Mouse (Mus musculus) heart, postnatal 0 days (tissue): ENCODE results near the gene Hoxa5. TPM values are rescaled to one million over a fixed set of nuclear protein-coding genes. Genes with fewer than 3 reads are reported as not detected.

Source experiments
- ATAC-seq: fragments of 200-750 bp; cut with Nextera tagmentation; 2 replicates; pipeline ENCODE4 v1.8.0; 2017; ENCODE audit warnings: low read depth, moderate number of reproducible peaks, moderate library complexity; ENCODE audit not compliant: insufficient read depth
- DNase-seq: peaks from one replicate; pipeline ENCODE4 v3.0.0-alpha.2; 2016; ENCODE audit warnings: low spot score
- H3K27ac ChIP-seq: fragments of 300-500 bp; sonication (generic); 2 replicates; pipeline ENCODE4 v1.5.1; 2014; ENCODE audit warnings: low read depth, mild to moderate bottlenecking
- H3K27me3 ChIP-seq: fragments of 300-500 bp; sonication (generic); 2 replicates; pipeline ENCODE4 v1.6.1; 2014; ENCODE audit warnings: low read length, mixed read lengths; ENCODE audit not compliant: control insufficient read depth, insufficient read depth
- H3K36me3 ChIP-seq: fragments of 300-500 bp; sonication (generic); replicated peaks from 2 replicates; pipeline ENCODE4 v1.6.1; 2014; ENCODE audit warnings: low read length, mixed read lengths; ENCODE audit not compliant: control insufficient read depth, insufficient read depth
- H3K4me1 ChIP-seq: fragments of 300-500 bp; sonication (generic); 2 replicates; pipeline ENCODE4 v1.6.1; 2014; ENCODE audit warnings: antibody characterized with exemption; ENCODE audit not compliant: control insufficient read depth, insufficient read depth
- H3K4me2 ChIP-seq: fragments of 300-500 bp; sonication (generic); 2 replicates; pipeline ENCODE4 v1.6.1; 2014; ENCODE audit warnings: low read depth, mild to moderate bottlenecking, low read length, moderate library complexity
- H3K4me3 ChIP-seq: fragments of 300-500 bp; sonication (generic); 2 replicates; pipeline ENCODE4 v1.5.1; 2014; ENCODE audit warnings: low read depth, low read length
- H3K9ac ChIP-seq: fragments of 300-500 bp; sonication (generic); replicated peaks from 2 replicates; pipeline ENCODE4 v1.6.1; 2014; ENCODE audit warnings: low read depth, low read length, mixed read lengths
- H3K9me3 ChIP-seq: fragments of 300-500 bp; sonication (generic); replicated peaks from 2 replicates; pipeline ENCODE4 v1.6.1; 2016; ENCODE audit warnings: low read length; ENCODE audit not compliant: control insufficient read depth
- CTCF ChIP-seq: IDR thresholded peaks from 2 replicates; pipeline ENCODE4 v1.5.1; 2016; ENCODE audit warnings: antibody characterized with exemption, control low read depth, low read depth
- EP300 ChIP-seq: IDR thresholded peaks from 2 replicates; pipeline ENCODE4 v1.6.1; 2016; ENCODE audit warnings: antibody characterized with exemption, low read depth
- WGBS: fragments of 180-500 bp; shearing (Covaris S2); extraction: QIAGEN DNeasy Blood & Tissue Kit; methylation state at CpG from one replicate; pipeline ENCODE4 v1.1.7; 2014; 5-methylcytosine and 5-hydroxymethylcytosine counted together
- polyA plus RNA-seq: library from polyadenylated mRNA; unstranded; fragments of >200 nt; fragmentation: Nextera tagmentation; extraction: Ambion mirVana; gene quantifications from 2 replicates; pipeline ENCODE4 v1.2.1, GENCODE M21; 2015
- total RNA-seq: library from RNA; depleted of rRNA; stranded (reverse); fragments of >200 nt; gene quantifications from 2 replicates; pipeline ENCODE4 v1.2.3, GENCODE M21; 2014; ENCODE audit warnings: low replicate concordance

Gene Hoxa5
- total and polyA plus RNA-seq, 2 experiments from 2014 or later: 0.36 to 3.5 TPM

DNA sequence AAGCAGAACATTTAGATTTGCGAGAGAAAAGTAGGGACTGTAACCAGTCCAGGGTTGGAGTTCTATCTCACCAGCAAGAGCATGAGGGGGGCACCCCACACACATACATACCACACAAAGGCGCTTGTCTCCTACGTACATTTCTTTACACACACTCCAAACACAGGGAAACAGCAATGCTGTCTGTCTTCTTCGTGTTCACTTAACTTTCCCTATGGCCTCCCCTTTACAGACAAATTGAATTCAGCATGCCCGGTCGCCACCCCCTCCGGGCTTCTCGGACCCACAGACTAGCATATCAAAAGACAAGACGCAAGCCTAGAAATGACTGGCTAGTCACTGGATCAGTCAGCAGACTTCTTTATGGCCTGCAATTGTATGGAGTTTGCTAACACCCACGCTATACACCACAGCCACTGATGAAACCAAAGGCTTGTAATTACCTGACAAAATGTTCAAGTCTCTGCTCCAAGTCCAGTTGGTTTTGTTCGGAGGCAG lies 24.1 kb downstream of the Hoxa5 start:
- no peaks in the 10 kb centered on the region for H3K4me1 ChIP-seq
- ATAC-seq (no peak), DNase-seq (no peak)
- no peak overlapping the region for H3K27ac ChIP-seq
- 12% methylated on average over 11 of the region's 11 CpGs for WGBS
- no peaks in the 10 kb centered on the region for H3K36me3 ChIP-seq
- peaks cover 99% of the 10 kb centered on the region for H3K27me3 ChIP-seq
- H3K4me2 ChIP-seq: peak overlapping the region; percentile 38; the same call in 1 of the 2 replicates
- TF ChIP-seq CTCF (no peak), EP300 (no peak)
- no peaks in the 10 kb centered on the region for H3K9me3 ChIP-seq
- H3K9ac ChIP-seq: no peak overlapping the region
- H3K4me3 ChIP-seq: no peak overlapping the region

- no peaks in the 10 kb centered on the region for H3K9me3 ChIP-seq
- H3K9ac ChIP-seq: no peak overlapping the region
- no peak for TF ChIP-seq EP300
- no peak for TF ChIP-seq CTCF
- H3K4me3 ChIP-seq: peak overlapping the region; percentile 4
- 2% methylated on average over 10 of the region's 10 CpGs for WGBS
- no peaks in the 10 kb centered on the region for H3K4me1 ChIP-seq
- no peak for DNase-seq
- ATAC-seq: no peak
- no peak overlapping the region for H3K27ac ChIP-seq
- peaks cover 99% of the 10 kb centered on the region for H3K27me3 ChIP-seq
- peak overlapping the region; percentile 38 for H3K4me2 ChIP-seq
- H3K36me3 ChIP-seq: no peaks in the 10 kb centered on the region
These were observed 24.7 kb downstream of the Hoxa5 start for GRCm38 (mm10) chr6:52179690-52180089.

GRCm38 (mm10) chr6:52178918-52179665 lies 25.3 kb downstream of the Hoxa5 start:
- WGBS: 12% methylated on average over 4 of the region's 4 CpGs
- Histone ChIP-seq H3K27ac (no peak overlapping the region), H3K27me3 (peaks cover 99% of the 10 kb centered on the region), H3K9ac (no peak overlapping the region), H3K9me3 (no peaks in the 10 kb centered on the region), H3K36me3 (no peaks in the 10 kb centered on the region), H3K4me1 (no peaks in the 10 kb centered on the region), H3K4me3 (peak overlapping the region; percentile 4), H3K4me2 (peak overlapping the region; percentile 38)
- TF ChIP-seq CTCF (no peak), EP300 (no peak)
- ATAC-seq: no peak
- DNase-seq: no peak

- ATAC-seq: no peak
- DNase-seq: no peak
- H3K4me2 ChIP-seq: peak overlapping the region; percentile 44; the same call in 1 of the 2 replicates
- H3K27ac ChIP-seq: no peak overlapping the region
- H3K36me3 ChIP-seq: no peaks in the 10 kb centered on the region
- WGBS: 7% methylated on average over 9 of the region's 9 CpGs
- no peak overlapping the region for H3K9ac ChIP-seq
- no peaks in the 10 kb centered on the region for H3K9me3 ChIP-seq
- H3K27me3 ChIP-seq: peaks cover 99% of the 10 kb centered on the region
- H3K4me1 ChIP-seq: no peaks in the 10 kb centered on the region
- TF ChIP-seq CTCF: no peak
- no peak for TF ChIP-seq EP300
- H3K4me3 ChIP-seq: no peak overlapping the region
These were observed 26.6 kb downstream of the Hoxa5 start for GRCm38 (mm10) chr6:52177806-52178205.

- DNase-seq (no peak), ATAC-seq (no peak)
- TF ChIP-seq EP300: no peak
- TF ChIP-seq CTCF: no peak
- no peaks in the 10 kb centered on the region for H3K36me3 ChIP-seq
- H3K27me3 ChIP-seq: peaks cover 99% of the 10 kb centered on the region
- H3K4me3 ChIP-seq: peak within 1 kb of the TSS; percentile 43
- peak within 1 kb of the TSS; percentile 44 for H3K4me2 ChIP-seq
- no peaks in the 10 kb centered on the region for H3K9me3 ChIP-seq
- H3K4me1 ChIP-seq: 0 out of 2 replicates have a peak, but pooled peaks cover 3% of the 10 kb centered on the region
- no peak within 1 kb of the TSS for H3K9ac ChIP-seq
- no peak within 1 kb of the TSS for H3K27ac ChIP-seq
- 3% methylated on average over 36 of the region's 36 CpGs for WGBS
These were observed 27.2 kb downstream of the Hoxa5 start, which contains the start of gene 5730596B20Rik for GRCm38 (mm10) chr6:52177061-52177735. 5730596B20Rik (plus strand) TSS chr6:52177498.
